Mouse (Mus musculus) kidney, postnatal 0 days (tissue): ENCODE measurements around the gene Olfr135. TPM values are rescaled to one million over a fixed set of nuclear protein-coding genes. Genes with fewer than 3 reads are reported as not detected.

Experiments
- ATAC-seq: fragments of 200-750 bp; cut with Nextera tagmentation; replicated peaks from 2 replicates; pipeline ENCODE4 v1.8.0; 2017; ENCODE audit warnings: low read depth, moderate number of reproducible peaks, moderate TSS enrichment, moderate library complexity; ENCODE audit not compliant: low FRiP score
- DNase-seq: peaks from one replicate; pipeline ENCODE4 v3.0.0-alpha.2; 2016; ENCODE audit warnings: low spot score
- H3K27ac ChIP-seq: fragments of 300-500 bp; sonication (generic); 2 replicates; pipeline ENCODE4 v1.5.1; 2014; ENCODE audit warnings: mild to moderate bottlenecking
- H3K27me3 ChIP-seq: fragments of 300-500 bp; sonication (generic); 2 replicates; pipeline ENCODE4 v1.6.1; 2014; ENCODE audit warnings: low read length, mixed read lengths; ENCODE audit not compliant: insufficient read depth
- H3K36me3 ChIP-seq: fragments of 300-500 bp; sonication (generic); 2 replicates; pipeline ENCODE4 v1.6.1; 2014; ENCODE audit warnings: low read length, mixed read lengths; ENCODE audit not compliant: insufficient read depth
- H3K4me1 ChIP-seq: fragments of 300-500 bp; sonication (generic); replicated peaks from 2 replicates; pipeline ENCODE4 v1.6.1; 2014; ENCODE audit warnings: antibody characterized with exemption, low read length, mixed read lengths; ENCODE audit not compliant: insufficient read depth
- H3K4me2 ChIP-seq: fragments of 300-500 bp; sonication (generic); 2 replicates; pipeline ENCODE4 v1.6.1; 2014; ENCODE audit warnings: mild to moderate bottlenecking, low read length, moderate library complexity, mixed read lengths
- H3K4me3 ChIP-seq: fragments of 300-500 bp; sonication (generic); replicated peaks from 2 replicates; pipeline ENCODE4 v1.5.1; 2014; ENCODE audit warnings: low read depth, low read length
- H3K9ac ChIP-seq: fragments of 300-500 bp; sonication (generic); 2 replicates; pipeline ENCODE4 v1.6.1; 2014; ENCODE audit warnings: low read depth, low read length
- H3K9me3 ChIP-seq: fragments of 300-500 bp; sonication (generic); replicated peaks from 2 replicates; pipeline ENCODE4 v1.6.1; 2016; ENCODE audit warnings: low read length, inconsistent platforms, mixed read lengths
- CTCF ChIP-seq: IDR thresholded peaks from 2 replicates; pipeline ENCODE4 v1.5.1; 2016; ENCODE audit warnings: antibody characterized with exemption, low read depth, mild to moderate bottlenecking, moderate library complexity
- WGBS: fragments of 180-500 bp; shearing (Covaris S2); extraction: QIAGEN DNeasy Blood & Tissue Kit; methylation state at CpG from one replicate; pipeline ENCODE4 v1.1.7; 2014; 5-methylcytosine and 5-hydroxymethylcytosine counted together
- polyA plus RNA-seq: library from polyadenylated mRNA; unstranded; fragments of >200 nt; fragmentation: Nextera tagmentation; extraction: Ambion mirVana; gene quantifications from 2 replicates; pipeline ENCODE4 v1.2.1, GENCODE M21; 2015

Gene Olfr135
- polyA plus RNA-seq: not detected in 2 replicates

DNA sequence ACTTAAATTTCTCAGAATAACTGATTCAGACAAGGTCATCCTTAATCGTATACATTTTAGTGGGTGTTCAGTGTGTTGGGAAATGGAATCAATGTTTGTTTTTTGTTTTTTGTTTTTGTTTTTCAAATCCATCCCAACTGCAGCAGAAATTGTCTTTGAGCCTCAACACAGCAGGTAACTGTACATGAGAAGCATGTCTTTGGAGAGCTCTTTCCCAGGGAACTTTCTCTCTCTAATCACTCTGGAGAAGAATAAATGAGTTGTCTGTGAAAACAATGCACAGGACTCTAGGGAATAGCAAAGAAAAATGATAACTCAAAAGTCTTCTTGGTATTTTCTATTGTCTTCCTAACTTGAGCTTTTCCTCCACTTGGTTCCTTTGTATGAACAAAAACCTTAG is at the start of gene Olfr135:
TSS of gene Olfr135 (plus strand) at position 301 of the 400 bp plus-strand sequence.
- no peaks in the 10 kb centered on the region for H3K9me3 ChIP-seq
- ATAC-seq (no peak), DNase-seq (no peak)
- no peak within 1 kb of the TSS for H3K4me3 ChIP-seq
- H3K4me2 ChIP-seq: no peak within 1 kb of the TSS
- no peak within 1 kb of the TSS for H3K27ac ChIP-seq
- no peaks in the 10 kb centered on the region for H3K36me3 ChIP-seq
- TF ChIP-seq CTCF: no peak
- H3K27me3 ChIP-seq: no peaks in the 10 kb centered on the region
- H3K4me1 ChIP-seq: no peaks in the 10 kb centered on the region
- WGBS: 90% methylated on average over 1 of the region's 1 CpGs
- no peak within 1 kb of the TSS for H3K9ac ChIP-seq

DNA sequence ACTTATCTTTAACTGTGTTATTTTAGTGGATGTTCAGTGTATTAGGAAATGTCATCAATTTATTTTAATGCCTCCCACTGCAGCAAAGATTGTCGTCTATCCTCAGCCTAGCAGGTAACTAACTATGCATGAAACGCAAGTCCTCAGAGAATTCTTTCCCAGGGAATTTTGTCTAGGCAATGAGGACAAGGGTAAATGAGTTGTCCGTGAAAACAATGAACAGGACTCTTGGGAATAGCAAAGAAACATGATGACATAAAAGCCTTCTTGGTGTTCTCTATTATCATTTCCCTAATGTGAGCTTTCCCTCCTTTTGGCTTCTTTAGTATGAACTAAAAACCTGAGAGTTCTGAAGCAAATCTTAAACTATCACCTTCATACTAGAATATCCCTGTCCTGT is 33.0 kb upstream of the Olfr135 start, which contains the start of gene Olfr134:
TSS of gene Olfr134 (plus strand) at position 301 of the 400 bp plus-strand sequence.
- Histone ChIP-seq H3K27ac (no peak within 1 kb of the TSS), H3K36me3 (no peaks in the 10 kb centered on the region), H3K9ac (no peak within 1 kb of the TSS), H3K4me2 (no peak within 1 kb of the TSS), H3K9me3 (no peaks in the 10 kb centered on the region), H3K4me1 (no peaks in the 10 kb centered on the region), H3K4me3 (no peak within 1 kb of the TSS), H3K27me3 (no peaks in the 10 kb centered on the region)
- ATAC-seq: no peak
- WGBS: 70% methylated on average over 3 of the region's 3 CpGs
- TF ChIP-seq CTCF: no peak
- no peak for DNase-seq

Other genes with a start within 250 kb of the Olfr135 start
- not detected in 2 replicates for gene Olfr129, start 144.3 kb upstream of the Olfr135 start, polyA plus RNA-seq
- not detected in 2 replicates for gene Olfr130, start 140.4 kb upstream of the Olfr135 start, polyA plus RNA-seq
- gene Olfr131, start 115.6 kb upstream of the Olfr135 start, polyA plus RNA-seq: not detected in 2 replicates
- gene Olfr132, start 69.8 kb upstream of the Olfr135 start, polyA plus RNA-seq: not detected in 2 replicates
- gene Olfr133, start 59.1 kb upstream of the Olfr135 start, polyA plus RNA-seq: not detected in 2 replicates
- not detected in 2 replicates for gene Olfr134, start 32.9 kb upstream of the Olfr135 start, polyA plus RNA-seq
- not detected in 2 replicates for gene Olfr138, start 56.7 kb downstream of the Olfr135 start, polyA plus RNA-seq
- not detected in 2 replicates for gene Olfr137, start 103.2 kb downstream of the Olfr135 start, polyA plus RNA-seq
- gene Olfr136, start 125.5 kb downstream of the Olfr135 start, polyA plus RNA-seq: not detected in 2 replicates
- gene Esp36, start 215.8 kb downstream of the Olfr135 start, polyA plus RNA-seq: not detected in 2 replicates